Mouse (Mus musculus) E14TG2a.4 (cell line): Measurements from ENCODE around the gene Unc93b1.
A peak's percentile ranks its signal among the peaks of the same experiment; 100 is the strongest.

ENCODE experiments used
- H3K27me3 ChIP-seq: 2 replicates; pipeline ENCODE4 v1.6.1; 2014; ENCODE audit warnings: low read length, control low read depth; ENCODE audit not compliant: insufficient read depth
- H3K36me3 ChIP-seq: 2 replicates; pipeline ENCODE4 v1.6.1; 2014; ENCODE audit warnings: low read length, control low read depth; ENCODE audit not compliant: insufficient read depth
- H3K4me1 ChIP-seq: replicated peaks from 2 replicates; pipeline ENCODE4 v1.6.1; 2014; ENCODE audit warnings: low read depth, low read length, control low read depth
- H3K4me3 ChIP-seq: replicated peaks from 2 replicates; pipeline ENCODE4 v1.5.1; 2014; ENCODE audit warnings: mild to moderate bottlenecking, low read length
- H3K9me3 ChIP-seq: 2 replicates; pipeline ENCODE4 v1.6.1; 2014; ENCODE audit warnings: low read length, control low read depth
- CTCF ChIP-seq: conservative IDR thresholded peaks from 2 replicates; pipeline ENCODE4 v1.5.1; 2014; ENCODE audit warnings: low read length
- NANOG ChIP-seq: IDR thresholded peaks from 2 replicates; pipeline ENCODE4 v1.6.1; 2014; ENCODE audit warnings: borderline replicate concordance, low read length, mixed read lengths
- POU5F1 ChIP-seq: IDR thresholded peaks from 2 replicates; pipeline ENCODE4 v1.6.1; 2014; ENCODE audit warnings: low read length, borderline replicate concordance

The Unc93b1 gene

GRCm38 (mm10) chr19:3935032-3935895, at the start of gene Unc93b1:
Gene Unc93b1 (plus strand): TSS chr19:3935186.
- Histone ChIP-seq H3K4me3 (peak within 1 kb of the TSS; percentile 79), H3K4me1 (peaks cover 40% of the 10 kb centered on the region), H3K27me3 (peaks cover 35% of the 10 kb centered on the region), H3K9me3 (no peaks in the 10 kb centered on the region), H3K36me3 (no peaks in the 10 kb centered on the region)
- TF ChIP-seq POU5F1: no peak
- TF ChIP-seq NANOG: no peak
- no peak for TF ChIP-seq CTCF

- peaks cover 97% of the 10 kb centered on the region for H3K36me3 ChIP-seq
- TF ChIP-seq CTCF (no peak), NANOG (no peak), POU5F1 (no peak)
- H3K4me3 ChIP-seq: no peak overlapping the region
- 0 out of 2 replicates have a peak, but pooled peaks cover 3% of the 10 kb centered on the region for H3K4me1 ChIP-seq
- H3K27me3 ChIP-seq: no peaks in the 10 kb centered on the region
- no peaks in the 10 kb centered on the region for H3K9me3 ChIP-seq
Measured at GRCm38 (mm10) chr19:3889096-3889495, 45.9 kb upstream of the Unc93b1 start.

- H3K27me3 ChIP-seq: no peaks in the 10 kb centered on the region
- H3K4me1 ChIP-seq: peaks cover 10% of the 10 kb centered on the region
- H3K4me3 ChIP-seq: no peak overlapping the region
- peaks cover 97% of the 10 kb centered on the region for H3K36me3 ChIP-seq
- no peaks in the 10 kb centered on the region for H3K9me3 ChIP-seq
- TF ChIP-seq CTCF (peak; percentile 32), NANOG (no peak), POU5F1 (no peak)
Measured at GRCm38 (mm10) chr19:3890181-3890580, 44.8 kb upstream of the Unc93b1 start.

GRCm38 (mm10) chr19:3893545-3894116, 41.4 kb upstream of the Unc93b1 start:
- peaks cover 30% of the 10 kb centered on the region for H3K4me1 ChIP-seq
- no peaks in the 10 kb centered on the region for H3K9me3 ChIP-seq
- H3K27me3 ChIP-seq: no peaks in the 10 kb centered on the region
- peaks cover 96% of the 10 kb centered on the region for H3K36me3 ChIP-seq
- no peak for TF ChIP-seq NANOG
- no peak overlapping the region for H3K4me3 ChIP-seq

GRCm38 (mm10) chr19:3894294-3894693, 40.7 kb upstream of the Unc93b1 start:
- TF ChIP-seq NANOG (no peak), CTCF (no peak), POU5F1 (no peak)
- H3K27me3 ChIP-seq: no peaks in the 10 kb centered on the region
- H3K4me1 ChIP-seq: peaks cover 30% of the 10 kb centered on the region
- peaks cover 92% of the 10 kb centered on the region for H3K36me3 ChIP-seq
- no peak overlapping the region for H3K4me3 ChIP-seq
- no peaks in the 10 kb centered on the region for H3K9me3 ChIP-seq

- Histone ChIP-seq H3K36me3 (peaks cover 83% of the 10 kb centered on the region), H3K4me1 (peaks cover 30% of the 10 kb centered on the region), H3K9me3 (no peaks in the 10 kb centered on the region), H3K4me3 (no peak overlapping the region), H3K27me3 (no peaks in the 10 kb centered on the region)
- TF ChIP-seq CTCF (no peak), POU5F1 (0 out of 2 replicates have a peak, but pooled peaks have one; percentile 44), NANOG (peak; percentile 27; the same call in 1 of the 2 replicates)
Measured at GRCm38 (mm10) chr19:3895171-3895631, 39.8 kb upstream of the Unc93b1 start.

GRCm38 (mm10) chr19:3896208-3896607, 38.8 kb upstream of the Unc93b1 start:
- Histone ChIP-seq H3K4me1 (peaks cover 30% of the 10 kb centered on the region), H3K4me3 (no peak overlapping the region), H3K9me3 (no peaks in the 10 kb centered on the region), H3K27me3 (no peaks in the 10 kb centered on the region), H3K36me3 (peaks cover 74% of the 10 kb centered on the region)
- TF ChIP-seq POU5F1 (no peak), CTCF (no peak), NANOG (no peak)

- TF ChIP-seq NANOG: no peak
- TF ChIP-seq CTCF: no peak
- TF ChIP-seq POU5F1: no peak
- Histone ChIP-seq H3K36me3 (peaks cover 74% of the 10 kb centered on the region), H3K9me3 (no peaks in the 10 kb centered on the region), H3K4me3 (no peak overlapping the region), H3K4me1 (peaks cover 39% of the 10 kb centered on the region), H3K27me3 (no peaks in the 10 kb centered on the region; the same call in 1 of the 2 replicates)
Measured at GRCm38 (mm10) chr19:3897557-3897956, 37.4 kb upstream of the Unc93b1 start.
